Mouse (Mus musculus) forebrain, embryonic 12.5 days (tissue): Measurements from ENCODE around the gene Acbd6. TPM values are rescaled to one million over a fixed set of nuclear protein-coding genes. Genes with fewer than 3 reads are reported as not detected.

ENCODE experiments used
- ATAC-seq: fragments of 200-750 bp; cut with Nextera tagmentation; 2 replicates; pipeline ENCODE4 v1.8.0; 2017; ENCODE audit warnings: moderate TSS enrichment; ENCODE audit not compliant: low FRiP score
- H3K27ac ChIP-seq: fragments of 300-500 bp; sonication (generic); 2 replicates; pipeline ENCODE4 v1.5.1; 2016; ENCODE audit warnings: mild to moderate bottlenecking
- H3K27me3 ChIP-seq: fragments of 300-500 bp; sonication (generic); 2 replicates; pipeline ENCODE4 v1.6.1; 2016; ENCODE audit warnings: mild to moderate bottlenecking
- H3K36me3 ChIP-seq: fragments of 300-500 bp; sonication (generic); replicated peaks from 2 replicates; pipeline ENCODE4 v1.6.1; 2016; ENCODE audit warnings: mild to moderate bottlenecking
- H3K4me1 ChIP-seq: fragments of 300-500 bp; sonication (generic); 2 replicates; pipeline ENCODE4 v1.6.1; 2016
- H3K4me2 ChIP-seq: fragments of 300-500 bp; sonication (generic); 2 replicates; pipeline ENCODE4 v1.6.1; 2016; ENCODE audit warnings: mild to moderate bottlenecking, moderate library complexity
- H3K4me3 ChIP-seq: fragments of 300-500 bp; sonication (generic); replicated peaks from 2 replicates; pipeline ENCODE4 v1.5.1; 2016; ENCODE audit warnings: mild to moderate bottlenecking
- H3K9ac ChIP-seq: fragments of 300-500 bp; sonication (generic); 2 replicates; pipeline ENCODE4 v1.6.1; 2016; ENCODE audit warnings: mild to moderate bottlenecking
- H3K9me3 ChIP-seq: fragments of 300-500 bp; sonication (generic); 2 replicates; pipeline ENCODE4 v1.6.1; 2016
- WGBS: fragments of 180-500 bp; shearing (Covaris S2); methylation state at CpG from one replicate; pipeline ENCODE4 v1.1.7; 2016; 5-methylcytosine and 5-hydroxymethylcytosine counted together
- polyA plus RNA-seq: library from polyadenylated mRNA; unstranded; fragments of >200 nt; fragmentation: Nextera tagmentation; extraction: Ambion mirVana; gene quantifications from 2 replicates; pipeline ENCODE4 v1.2.1, GENCODE M21; 2016

Acbd6 gene
- polyA plus RNA-seq, 1 experiment from 2014 or later, result 86.8 TPM

- Histone ChIP-seq H3K27ac (no peak overlapping the region), H3K9ac (no peak overlapping the region), H3K9me3 (no peaks in the 10 kb centered on the region), H3K27me3 (no peaks in the 10 kb centered on the region), H3K4me2 (no peak overlapping the region), H3K36me3 (no peaks in the 10 kb centered on the region), H3K4me1 (peaks cover under 1% of the 10 kb centered on the region; the same call in 1 of the 2 replicates), H3K4me3 (no peak overlapping the region)
- WGBS, result 91% methylated on average over 6 of the region's 6 CpGs
- no peak for ATAC-seq
These were observed 117.7 kb downstream of the Acbd6 start for GRCm38 (mm10) chr1:155675570-155675969.

- Histone ChIP-seq H3K36me3 (no peaks in the 10 kb centered on the region), H3K27me3 (no peaks in the 10 kb centered on the region), H3K27ac (peak overlapping the region; percentile 74), H3K9ac (no peak overlapping the region), H3K4me1 (peaks cover 11% of the 10 kb centered on the region; the same call in 1 of the 2 replicates), H3K4me2 (no peak overlapping the region), H3K4me3 (no peak overlapping the region), H3K9me3 (no peaks in the 10 kb centered on the region)
- WGBS, result 79% methylated on average over 10 of the region's 10 CpGs
- peak; percentile 85 for ATAC-seq
These were observed 123.3 kb downstream of the Acbd6 start for GRCm38 (mm10) chr1:155681116-155681799.

GRCm38 (mm10) chr1:155686816-155687215, 128.9 kb downstream of the Acbd6 start:
- no peaks in the 10 kb centered on the region for H3K36me3 ChIP-seq
- H3K9ac ChIP-seq, result no peak overlapping the region
- H3K27ac ChIP-seq, result no peak overlapping the region
- no peaks in the 10 kb centered on the region for H3K9me3 ChIP-seq
- H3K27me3 ChIP-seq, result no peaks in the 10 kb centered on the region
- no peak for ATAC-seq
- H3K4me1 ChIP-seq, result no peaks in the 10 kb centered on the region
- no peak overlapping the region for H3K4me3 ChIP-seq
- no peak overlapping the region for H3K4me2 ChIP-seq
- WGBS, result 87% methylated on average over 15 of the region's 15 CpGs

GRCm38 (mm10) chr1:155689141-155689540, 131.2 kb downstream of the Acbd6 start:
- Histone ChIP-seq H3K4me3 (no peak overlapping the region), H3K36me3 (no peaks in the 10 kb centered on the region), H3K27ac (no peak overlapping the region), H3K9me3 (no peaks in the 10 kb centered on the region), H3K4me2 (no peak overlapping the region), H3K27me3 (no peaks in the 10 kb centered on the region), H3K4me1 (peaks cover 8% of the 10 kb centered on the region), H3K9ac (no peak overlapping the region)
- 91% methylated on average over 4 of the region's 4 CpGs for WGBS
- no peak for ATAC-seq

GRCm38 (mm10) chr1:155689558-155689957, 131.6 kb downstream of the Acbd6 start:
- no peak overlapping the region for H3K4me3 ChIP-seq
- H3K36me3 ChIP-seq, result no peaks in the 10 kb centered on the region
- no peak overlapping the region for H3K4me2 ChIP-seq
- no peaks in the 10 kb centered on the region for H3K9me3 ChIP-seq
- no peaks in the 10 kb centered on the region for H3K27me3 ChIP-seq
- 91% methylated on average over 5 of the region's 5 CpGs for WGBS
- no peak for ATAC-seq
- H3K27ac ChIP-seq, result no peak overlapping the region
- H3K4me1 ChIP-seq, result peaks cover 8% of the 10 kb centered on the region
- no peak overlapping the region for H3K9ac ChIP-seq

GRCm38 (mm10) chr1:155692230-155692629, 134.3 kb downstream of the Acbd6 start:
- Histone ChIP-seq H3K9me3 (no peaks in the 10 kb centered on the region), H3K4me3 (no peak overlapping the region), H3K9ac (no peak overlapping the region), H3K4me1 (peaks cover 8% of the 10 kb centered on the region), H3K27ac (no peak overlapping the region), H3K27me3 (no peaks in the 10 kb centered on the region), H3K36me3 (no peaks in the 10 kb centered on the region), H3K4me2 (no peak overlapping the region)
- ATAC-seq, result no peak
- 94% methylated on average over 6 of the region's 6 CpGs for whole genome bisulfite sequencing

- H3K9me3 ChIP-seq, result no peaks in the 10 kb centered on the region
- 63% methylated on average over 11 of the region's 11 CpGs for WGBS
- H3K27ac ChIP-seq, result no peak overlapping the region
- no peaks in the 10 kb centered on the region for H3K27me3 ChIP-seq
- no peak overlapping the region for H3K9ac ChIP-seq
- no peak overlapping the region for H3K4me2 ChIP-seq
- no peak overlapping the region for H3K4me3 ChIP-seq
- no peak for ATAC-seq
- H3K4me1 ChIP-seq, result peaks cover 8% of the 10 kb centered on the region
- no peaks in the 10 kb centered on the region for H3K36me3 ChIP-seq
These were observed 135.1 kb downstream of the Acbd6 start for GRCm38 (mm10) chr1:155693026-155693425.

- no peak overlapping the region for H3K9ac ChIP-seq
- H3K4me3 ChIP-seq, result no peak overlapping the region
- no peaks in the 10 kb centered on the region for H3K9me3 ChIP-seq
- no peaks in the 10 kb centered on the region for H3K27me3 ChIP-seq
- ATAC-seq, result no peak
- H3K4me1 ChIP-seq, result peaks cover 12% of the 10 kb centered on the region
- WGBS, result 55% methylated on average over 5 of the region's 5 CpGs
- H3K4me2 ChIP-seq, result no peak overlapping the region
- no peak overlapping the region for H3K27ac ChIP-seq
- H3K36me3 ChIP-seq, result no peaks in the 10 kb centered on the region
These were observed 135.5 kb downstream of the Acbd6 start for GRCm38 (mm10) chr1:155693443-155693842.

- no peaks in the 10 kb centered on the region for H3K9me3 ChIP-seq
- no peak overlapping the region for H3K4me3 ChIP-seq
- H3K27ac ChIP-seq, result peak overlapping the region; percentile 25; the same call in 1 of the 2 replicates
- no peaks in the 10 kb centered on the region for H3K36me3 ChIP-seq
- peaks cover 11% of the 10 kb centered on the region for H3K4me1 ChIP-seq
- H3K27me3 ChIP-seq, result 0 out of 2 replicates have a peak, but pooled peaks cover 5% of the 10 kb centered on the region
- ATAC-seq, result peak; percentile 49; the same call in 1 of the 2 replicates
- WGBS, result 55% methylated on average over 17 of the region's 17 CpGs
- H3K4me2 ChIP-seq, result no peak overlapping the region
- no peak overlapping the region for H3K9ac ChIP-seq
These were observed 140.6 kb downstream of the Acbd6 start for GRCm38 (mm10) chr1:155698373-155699159.

GRCm38 (mm10) chr1:155700886-155701285, 143.0 kb downstream of the Acbd6 start:
- no peak overlapping the region for H3K4me2 ChIP-seq
- no peak overlapping the region for H3K9ac ChIP-seq
- no peaks in the 10 kb centered on the region for H3K9me3 ChIP-seq
- no peak for ATAC-seq
- H3K27ac ChIP-seq, result no peak overlapping the region
- 0 out of 2 replicates have a peak, but pooled peaks cover 5% of the 10 kb centered on the region for H3K27me3 ChIP-seq
- no peaks in the 10 kb centered on the region for H3K36me3 ChIP-seq
- H3K4me1 ChIP-seq, result peaks cover 15% of the 10 kb centered on the region
- no peak overlapping the region for H3K4me3 ChIP-seq

GRCm38 (mm10) chr1:155703191-155703680, 145.3 kb downstream of the Acbd6 start:
- Histone ChIP-seq H3K4me3 (no peak overlapping the region), H3K9ac (no peak overlapping the region), H3K4me1 (peaks cover 14% of the 10 kb centered on the region), H3K27me3 (0 out of 2 replicates have a peak, but pooled peaks cover 5% of the 10 kb centered on the region), H3K27ac (no peak overlapping the region), H3K36me3 (no peaks in the 10 kb centered on the region), H3K9me3 (no peaks in the 10 kb centered on the region), H3K4me2 (no peak overlapping the region)
- no peak for ATAC-seq
- WGBS, result 91% methylated on average over 5 of the region's 5 CpGs

- peak; percentile 39; the same call in 1 of the 2 replicates for ATAC-seq
- H3K27me3 ChIP-seq, result 0 out of 2 replicates have a peak, but pooled peaks cover 5% of the 10 kb centered on the region
- H3K4me1 ChIP-seq, result peaks cover 8% of the 10 kb centered on the region; the same call in 1 of the 2 replicates
- H3K9ac ChIP-seq, result no peak overlapping the region
- no peak overlapping the region for H3K4me2 ChIP-seq
- H3K4me3 ChIP-seq, result no peak overlapping the region
- 61% methylated on average over 5 of the region's 5 CpGs for WGBS
- H3K36me3 ChIP-seq, result no peaks in the 10 kb centered on the region
- H3K9me3 ChIP-seq, result no peaks in the 10 kb centered on the region
- no peak overlapping the region for H3K27ac ChIP-seq
These were observed 146.3 kb downstream of the Acbd6 start for GRCm38 (mm10) chr1:155704182-155704581.
